Mouse (Mus musculus): ENCODE measurements around the gene Vgf. TPM values are rescaled to one million over a fixed set of nuclear protein-coding genes. Genes with fewer than 3 reads are reported as not detected.

Gene Vgf
- total RNA-seq (2021) = not detected
- long read RNA-seq, experiment 1 = 0 reads
- long read RNA-seq, experiment 2 = 0 reads

DNA sequence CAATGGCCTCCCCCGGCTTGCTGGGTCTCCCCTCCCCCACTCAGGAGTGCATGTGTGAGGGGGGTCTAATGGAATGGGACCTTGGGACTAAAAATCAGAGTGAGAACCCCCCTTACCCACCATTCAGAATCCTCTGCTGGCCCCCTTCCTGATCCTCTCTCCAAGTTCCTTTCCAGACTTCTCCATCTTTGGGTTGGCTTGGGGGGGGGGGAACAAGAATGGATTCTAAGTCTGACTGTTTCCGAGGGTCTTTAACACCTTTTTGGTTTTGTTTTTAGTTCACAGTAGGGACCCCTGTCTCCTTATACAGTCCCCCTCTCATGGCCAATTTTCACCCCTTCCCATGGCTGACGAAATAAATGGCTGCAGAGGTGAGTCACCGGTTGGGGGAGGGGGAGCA is at the start of gene Vgf:
TSS of gene Vgf (plus strand) at position 301 of the 400 bp plus-strand sequence.
- DNase-seq = no peak

- DNase-seq = no peak
Measured at GRCm38 (mm10) chr5:136977769-136978168, 48.4 kb upstream of the Vgf start.

DNA sequence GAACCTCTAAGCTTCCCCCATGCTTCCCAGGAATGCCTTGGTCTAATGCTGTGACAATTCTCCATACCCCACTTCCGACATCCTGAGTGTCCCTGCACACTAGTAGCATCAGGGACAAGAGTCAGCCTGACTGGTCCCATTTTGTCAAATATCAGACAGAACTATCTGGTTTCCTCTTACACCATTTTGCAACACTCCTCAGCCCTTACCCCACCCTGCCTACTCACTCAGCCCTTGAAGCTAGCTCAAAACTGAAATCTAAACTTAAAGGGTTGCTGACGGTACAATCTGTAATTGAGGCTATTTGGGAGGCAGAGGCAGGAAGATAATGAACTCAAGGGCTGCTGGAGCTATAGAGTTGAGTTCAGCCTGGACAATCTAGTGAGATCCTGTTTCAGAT is 46.4 kb upstream of the Vgf start:
- no peak for DNase-seq

DNA sequence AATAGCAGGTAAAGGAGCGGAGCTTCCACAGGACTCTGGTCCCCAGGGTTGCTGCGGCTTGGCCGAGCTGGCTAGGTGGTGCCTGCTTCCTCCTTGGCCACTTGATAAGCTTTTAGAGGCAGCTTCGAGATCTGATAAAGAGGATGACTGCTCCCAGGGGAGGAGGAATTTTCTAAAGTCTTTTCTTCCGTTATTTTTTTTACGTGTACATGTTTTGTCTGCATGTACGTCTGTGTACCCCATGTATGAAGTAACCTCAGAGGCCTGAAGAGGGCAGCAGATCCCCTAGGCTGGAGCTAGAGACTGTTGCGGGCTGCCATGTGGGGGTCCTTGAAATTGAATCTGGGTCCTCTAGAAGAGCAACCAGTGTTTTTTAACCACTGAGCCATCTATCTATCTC is 45.2 kb upstream of the Vgf start:
- no peak for DNase-seq

GRCm38 (mm10) chr5:136982338-136982930 is 43.8 kb upstream of the Vgf start:
- no peak for DNase-seq

DNA sequence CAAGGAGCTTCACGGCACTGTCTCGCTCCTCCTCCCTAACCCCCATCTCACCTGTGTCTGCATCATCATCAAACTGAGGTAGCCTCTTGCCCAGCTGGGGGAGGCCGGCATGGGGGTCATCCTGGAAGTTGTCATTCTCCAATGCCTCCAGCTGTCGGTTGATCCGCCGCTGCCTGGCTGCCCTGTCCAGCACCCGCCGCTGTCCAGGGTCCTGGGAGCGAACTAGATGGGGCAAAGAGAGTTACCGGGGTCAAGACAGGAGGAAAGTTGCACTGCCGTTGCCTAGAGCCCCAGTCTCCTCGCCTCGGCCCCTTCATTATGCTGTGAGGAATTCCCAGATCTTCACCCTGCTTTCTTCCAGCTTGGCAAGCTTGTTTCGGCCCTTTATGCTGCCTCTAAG is 41.4 kb upstream of the Vgf start:
- no peak for DNase-seq

- DNase-seq = peak; percentile 94
Measured at GRCm38 (mm10) chr5:136986695-136987137, 39.5 kb upstream of the Vgf start, which contains the start of gene Plod3. Gene Plod3, plus strand, starts transcription at chr5:136987019.

DNA sequence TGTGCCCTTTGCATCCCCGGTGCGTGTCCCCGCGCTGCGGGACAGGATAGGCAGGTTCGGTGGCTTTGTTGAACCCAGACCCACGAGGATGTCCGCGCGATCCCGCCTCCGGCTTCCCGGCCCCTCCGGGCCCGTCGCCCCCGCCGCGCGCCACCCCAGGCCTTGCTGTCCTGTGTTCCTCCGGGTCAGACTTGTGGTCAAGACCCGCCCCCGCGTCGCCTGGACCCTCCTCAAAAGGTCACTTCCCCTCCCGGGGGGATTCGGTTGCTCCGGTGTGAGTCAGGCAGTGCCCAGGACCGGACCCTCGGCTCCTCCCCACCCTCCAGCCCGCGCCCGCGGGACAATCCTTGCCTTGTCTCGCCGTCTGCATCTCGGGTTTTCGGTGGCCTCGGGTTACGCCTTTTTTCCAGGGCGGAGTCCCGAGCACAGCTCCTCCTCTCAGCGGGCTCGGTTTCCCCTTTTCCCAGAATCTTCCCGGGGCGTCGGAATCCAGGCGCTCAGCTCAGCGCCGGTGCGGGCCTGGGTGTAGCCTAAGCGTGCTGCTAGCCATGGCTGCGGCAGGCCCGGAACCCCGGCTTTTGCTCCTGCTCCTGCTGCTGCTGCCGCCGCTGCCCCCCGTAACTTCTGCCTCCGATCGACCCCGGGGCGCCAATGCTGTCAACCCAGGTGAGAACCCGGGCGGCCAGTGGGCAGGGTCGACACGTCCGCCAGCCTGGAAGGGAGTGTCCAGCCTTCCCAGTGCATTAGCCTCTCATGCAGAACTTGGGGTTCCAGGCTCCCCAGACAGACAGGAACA is 38.9 kb upstream of the Vgf start:
- DNase-seq = peak; percentile 84

DNA sequence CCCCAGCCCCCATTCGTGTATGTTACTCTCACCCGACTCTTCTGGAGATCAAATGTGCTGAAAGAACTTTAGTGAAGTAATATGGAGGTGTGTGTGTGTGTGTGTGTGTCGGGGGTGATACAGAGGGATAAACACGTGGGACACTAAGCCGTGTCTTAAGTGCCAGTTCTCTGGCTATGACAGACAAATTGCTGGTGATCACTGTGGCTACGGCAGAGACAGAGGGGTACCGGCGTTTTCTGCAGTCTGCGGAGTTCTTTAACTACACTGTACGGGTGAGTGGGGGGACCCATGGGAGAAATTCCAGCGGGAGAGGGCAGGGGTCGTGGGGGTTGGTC is 38.3 kb upstream of the Vgf start, which contains the start of gene Znhit1:
TSS of gene Znhit1 (minus strand) at position 88 of the 338 bp plus-strand sequence.
- no peak for DNase-seq

DNA sequence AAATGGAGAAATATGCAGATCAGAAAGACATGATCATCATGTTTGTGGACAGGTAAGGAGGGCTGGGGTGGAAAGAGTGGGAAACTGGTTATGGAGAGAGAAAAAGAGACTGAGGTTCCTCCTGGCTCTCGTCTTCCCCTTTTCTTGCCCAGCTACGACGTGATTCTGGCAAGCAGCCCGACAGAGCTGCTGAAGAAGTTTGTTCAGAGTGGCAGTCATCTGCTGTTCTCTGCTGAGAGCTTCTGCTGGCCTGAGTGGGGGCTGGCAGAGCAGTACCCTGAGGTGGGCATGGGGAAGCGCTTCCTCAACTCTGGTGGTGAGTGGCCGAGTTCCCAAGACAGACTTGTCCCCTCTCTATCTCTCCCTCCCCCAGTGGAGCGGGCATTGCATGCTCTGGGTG is 37.8 kb upstream of the Vgf start:
- DNase-seq = no peak

DNA sequence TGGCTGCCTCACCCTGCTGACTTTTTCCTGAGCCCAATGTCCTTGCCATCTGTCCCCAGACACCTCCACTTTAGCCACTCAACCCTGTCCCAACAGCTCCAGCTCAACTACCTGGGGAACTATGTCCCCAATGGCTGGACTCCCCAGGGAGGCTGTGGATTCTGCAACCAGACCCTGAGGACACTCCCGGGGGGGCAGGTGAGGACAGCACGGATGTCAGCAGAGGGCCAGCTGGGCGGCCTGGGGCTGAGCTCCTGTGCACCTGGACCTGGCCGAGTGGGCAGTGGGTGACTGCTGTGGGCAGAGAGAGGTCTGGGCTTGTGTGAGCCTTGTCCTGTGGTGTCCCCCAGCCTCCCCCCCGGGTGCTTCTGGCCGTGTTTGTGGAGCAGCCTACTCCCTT is 36.4 kb upstream of the Vgf start:
- no peak for DNase-seq

DNA sequence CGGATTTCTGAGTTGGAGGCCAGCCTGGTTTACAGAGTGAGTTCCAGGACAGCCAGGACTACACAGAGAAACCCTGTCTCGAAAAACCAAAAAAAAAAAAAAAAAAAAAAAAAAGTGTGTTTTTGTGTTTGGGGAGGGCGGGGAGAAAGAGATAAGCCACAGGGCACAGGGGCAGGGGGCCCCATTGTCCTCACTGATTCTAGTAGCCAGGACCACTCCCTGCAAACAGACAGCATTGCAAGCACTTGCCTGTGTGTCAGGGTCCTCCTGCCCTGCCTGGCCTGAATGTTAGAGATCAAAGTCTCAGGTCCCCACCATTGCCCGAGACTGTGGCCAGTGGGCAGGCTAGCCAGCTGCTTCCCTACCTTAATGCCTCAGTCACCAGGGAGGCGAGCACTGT is 26.7 kb upstream of the Vgf start:
- DNase-seq = no peak

GRCm38 (mm10) chr5:137000612-137001011 is 25.6 kb upstream of the Vgf start:
- no peak for DNase-seq

DNA sequence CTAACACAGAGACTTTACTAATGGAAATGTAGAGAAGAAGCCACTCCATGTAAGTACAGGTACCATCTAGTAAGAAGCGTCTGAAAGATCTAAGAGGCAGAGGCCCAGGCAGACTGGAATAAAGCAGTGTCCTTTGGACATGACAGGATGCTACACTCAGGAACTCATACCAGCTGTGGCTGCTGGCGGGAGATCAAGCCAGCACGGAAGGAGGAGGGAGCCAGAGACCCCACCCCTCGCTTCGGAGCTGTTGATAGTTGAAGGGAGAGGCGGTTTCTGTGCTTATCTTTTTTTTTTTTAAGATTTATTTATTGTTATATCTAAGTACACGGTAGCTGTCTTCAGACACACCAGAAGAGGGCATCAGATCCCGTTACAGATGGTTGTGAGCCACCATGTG is 18.9 kb upstream of the Vgf start:
- DNase-seq = no peak

- no peak for DNase-seq
Measured at GRCm38 (mm10) chr5:137009988-137010387, 16.2 kb upstream of the Vgf start.

- no peak for DNase-seq
Measured at GRCm38 (mm10) chr5:137012401-137012950, 13.7 kb upstream of the Vgf start.

DNA sequence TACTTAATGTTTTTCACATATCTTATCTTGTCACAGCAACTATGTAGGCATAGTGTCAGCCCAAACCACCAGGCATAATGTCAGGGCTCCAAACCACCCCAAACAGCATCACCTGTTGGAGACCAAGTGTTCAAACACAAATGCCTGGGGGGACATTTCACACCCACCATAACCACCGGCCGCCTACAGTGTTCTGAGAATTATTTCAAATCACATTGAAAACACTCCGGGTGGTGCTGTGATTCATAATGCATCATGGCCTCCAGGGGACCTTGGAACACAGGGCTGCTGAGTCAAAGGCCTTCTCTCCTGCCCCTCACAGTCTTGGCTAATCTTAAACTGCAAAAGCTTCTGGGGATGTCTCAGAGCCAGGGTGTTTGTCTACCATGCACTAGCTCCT is 10.3 kb upstream of the Vgf start:
- no peak for DNase-seq

DNA sequence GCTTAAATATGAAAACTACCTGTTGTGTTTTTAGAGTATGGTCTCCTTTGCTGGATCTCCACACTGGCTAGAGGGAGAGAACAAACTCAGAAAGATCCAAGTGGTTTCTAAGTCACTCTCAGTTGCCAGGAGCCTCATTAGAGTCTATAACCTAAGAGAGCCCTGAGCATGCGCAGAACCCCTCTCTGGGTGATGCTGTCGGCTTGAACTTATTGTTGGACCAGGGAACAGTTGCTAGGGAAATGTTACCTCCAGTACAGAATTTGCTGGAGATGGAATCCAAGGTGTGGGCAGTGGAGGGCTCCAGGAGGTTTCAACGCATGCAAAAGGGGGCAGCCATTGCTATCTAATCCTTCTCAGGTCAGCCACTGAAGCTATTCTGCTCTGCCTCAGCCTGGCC is 1.9 kb upstream of the Vgf start:
- DNase-seq = no peak

GRCm38 (mm10) chr5:137025132-137025531 is 1.1 kb upstream of the Vgf start:
- peak; percentile 40 for DNase-seq

- DNase-seq = no peak
Measured at GRCm38 (mm10) chr5:137028561-137029272, 2.5 kb downstream of the Vgf start.

DNA sequence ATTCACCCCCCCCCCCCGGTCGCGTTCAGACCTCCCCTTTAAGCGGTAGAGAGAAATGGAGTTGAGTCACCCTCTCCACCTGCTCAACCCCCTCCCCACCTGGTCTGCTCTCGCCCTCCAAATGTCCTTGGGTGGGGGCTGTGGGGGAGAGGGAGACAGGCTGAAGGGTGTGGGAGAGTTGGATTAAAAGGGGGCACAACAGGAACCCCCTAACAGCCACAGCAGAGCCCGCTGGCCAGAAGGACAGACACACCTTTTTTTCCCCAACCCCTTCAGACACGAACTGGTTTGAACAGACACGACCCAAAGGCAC is 3.0 kb downstream of the Vgf start:
- DNase-seq = no peak

DNA sequence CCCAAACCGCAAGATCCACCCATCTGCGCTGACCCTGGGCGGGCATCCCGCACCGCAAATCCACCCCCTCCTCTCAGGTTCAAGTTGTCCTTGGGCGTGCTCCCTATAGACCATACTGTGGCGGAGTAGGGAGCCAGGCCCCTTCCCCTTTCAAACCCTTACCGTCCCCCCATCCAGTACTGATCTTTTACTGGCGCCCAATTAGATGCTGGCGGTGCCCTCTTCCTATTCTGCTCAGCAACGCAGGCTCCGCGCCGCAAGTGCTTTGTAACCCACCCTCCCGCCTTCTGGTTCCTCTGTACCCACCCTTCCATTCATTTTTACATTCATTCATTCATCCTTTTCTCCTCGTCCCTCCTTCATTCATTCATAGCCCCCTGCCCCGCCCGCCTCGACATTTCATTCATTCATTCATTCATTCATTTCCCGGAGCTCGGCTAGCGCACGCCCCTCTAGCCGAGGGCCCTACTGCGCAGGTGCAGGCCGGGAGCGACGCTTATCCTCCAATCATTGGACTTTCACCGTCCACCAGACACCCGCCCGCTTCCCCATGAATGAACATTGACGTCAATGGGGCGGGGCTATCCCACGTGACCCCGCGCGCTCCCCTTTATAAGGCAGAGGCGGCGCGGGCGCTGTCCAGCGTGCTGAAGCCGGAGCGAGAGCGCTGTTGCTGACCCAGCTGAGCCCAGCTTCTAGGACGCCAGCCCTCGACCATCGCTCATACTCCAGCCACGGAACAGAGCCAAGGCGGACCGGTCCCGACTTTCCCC is 3.6 kb downstream of the Vgf start:
- DNase-seq = peak; percentile 88

All from gastrocnemius, postnatal 25 days (tissue).